Mouse (Mus musculus) right cerebral cortex, postnatal 14 days (tissue): ENCODE results near the gene Eif2b2.

Source experiments
- DNase-seq: peaks from one replicate; pipeline ENCODE4 v3.0.0; 2022

Eif2b2 gene

DNA sequence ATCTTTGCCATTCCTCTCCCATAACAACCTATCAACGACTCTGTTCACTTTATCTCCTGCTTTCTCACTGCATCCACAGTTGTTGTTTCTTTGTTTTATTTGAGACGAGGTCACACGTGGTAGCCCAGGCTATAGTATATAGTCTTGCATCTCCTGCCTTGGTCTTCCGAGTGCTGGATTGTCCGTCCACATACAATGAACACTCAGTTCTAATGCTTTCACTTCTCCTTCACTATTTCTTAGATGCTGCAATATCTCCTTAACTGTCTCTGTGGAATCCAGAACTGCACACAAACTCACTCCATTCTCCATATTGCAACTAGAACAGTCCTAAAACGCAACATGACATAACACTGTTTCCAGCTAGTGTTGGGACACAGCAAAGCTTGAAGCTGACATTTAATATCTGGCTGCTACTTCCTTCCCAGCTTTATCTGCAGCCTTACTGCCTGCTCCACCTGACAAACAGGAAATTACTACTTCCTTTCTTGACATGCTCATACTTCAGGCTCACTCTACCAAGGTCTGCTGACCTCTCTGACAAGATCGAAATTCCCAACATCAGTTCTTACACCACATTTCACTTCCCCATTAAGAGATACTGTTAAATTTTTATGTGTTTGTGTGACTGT, 37.8 kb downstream of the Eif2b2 start:
- DNase-seq, result no peak

DNA sequence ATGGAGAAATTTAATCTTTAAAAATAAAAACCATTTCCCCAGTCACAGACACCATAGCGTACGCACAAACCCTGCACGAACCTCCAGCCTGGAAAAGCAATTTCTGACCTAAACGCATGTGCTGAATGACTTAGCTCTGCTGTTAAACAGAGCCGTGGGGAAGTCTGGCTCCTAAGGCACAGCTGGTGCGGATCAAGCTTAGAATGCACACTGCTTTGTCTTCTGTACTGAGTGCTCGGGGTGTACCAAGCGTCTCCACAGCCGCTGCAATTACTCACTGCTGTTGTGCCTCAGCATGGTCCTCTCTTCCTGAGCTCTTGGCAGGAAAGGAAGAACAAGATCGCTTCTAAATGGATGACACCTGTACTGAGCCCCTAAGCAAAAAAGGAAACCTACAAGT, 43.2 kb downstream of the Eif2b2 start:
- DNase-seq, result no peak

- no peak for DNase-seq
Measured at GRCm38 (mm10) chr12:85263190-85263589, 43.9 kb downstream of the Eif2b2 start.

GRCm38 (mm10) chr12:85264531-85264930, 45.2 kb downstream of the Eif2b2 start:
- no peak for DNase-seq

GRCm38 (mm10) chr12:85264940-85265339, 45.7 kb downstream of the Eif2b2 start:
- no peak for DNase-seq

DNA sequence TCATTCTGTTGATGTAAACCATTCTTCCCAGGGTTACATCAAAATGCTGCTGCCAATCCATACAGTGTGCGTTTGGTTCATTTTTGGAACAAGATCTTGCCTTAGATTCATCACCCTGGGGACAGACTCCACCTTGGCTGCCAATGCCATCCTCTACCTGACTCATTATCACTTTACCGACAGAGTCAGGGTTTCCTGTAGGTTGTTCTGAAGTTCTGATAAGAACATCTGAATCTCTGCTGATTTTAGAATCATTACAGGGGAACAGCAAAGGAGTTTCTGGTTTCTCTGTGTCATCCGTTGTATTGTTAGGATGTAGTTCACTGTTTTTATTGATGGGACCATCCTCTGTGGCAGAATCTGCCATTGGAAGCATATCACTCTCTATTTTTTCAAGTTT, 47.0 kb downstream of the Eif2b2 start:
- no peak for DNase-seq

- no peak for DNase-seq
Measured at GRCm38 (mm10) chr12:85269821-85270220, 50.5 kb downstream of the Eif2b2 start.

DNA sequence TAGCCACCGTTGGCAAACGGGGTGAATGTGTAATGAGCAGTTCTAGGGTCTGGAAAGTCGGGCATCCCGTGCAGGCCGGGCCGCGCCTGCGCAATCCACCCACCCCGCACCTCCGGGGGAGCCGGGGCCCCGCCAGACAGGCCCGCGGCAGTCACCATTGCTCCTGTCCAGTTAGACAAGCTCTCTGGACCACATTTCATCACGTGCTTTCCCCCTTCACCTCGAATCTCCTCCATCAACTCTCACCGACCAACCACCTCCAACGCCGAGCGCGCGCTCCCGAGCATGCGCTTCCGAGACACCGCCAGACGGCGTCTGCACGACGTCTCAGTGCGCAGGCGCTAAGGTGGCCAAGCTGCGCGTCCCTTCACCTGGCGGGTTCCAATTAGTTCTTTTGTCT, 51.0 kb downstream of the Eif2b2 start, which contains the start of gene Mlh3:
Mlh3 (minus strand) TSS at position 281 of the 400 bp plus-strand sequence.
- DNase-seq, result peak; percentile 85

DNA sequence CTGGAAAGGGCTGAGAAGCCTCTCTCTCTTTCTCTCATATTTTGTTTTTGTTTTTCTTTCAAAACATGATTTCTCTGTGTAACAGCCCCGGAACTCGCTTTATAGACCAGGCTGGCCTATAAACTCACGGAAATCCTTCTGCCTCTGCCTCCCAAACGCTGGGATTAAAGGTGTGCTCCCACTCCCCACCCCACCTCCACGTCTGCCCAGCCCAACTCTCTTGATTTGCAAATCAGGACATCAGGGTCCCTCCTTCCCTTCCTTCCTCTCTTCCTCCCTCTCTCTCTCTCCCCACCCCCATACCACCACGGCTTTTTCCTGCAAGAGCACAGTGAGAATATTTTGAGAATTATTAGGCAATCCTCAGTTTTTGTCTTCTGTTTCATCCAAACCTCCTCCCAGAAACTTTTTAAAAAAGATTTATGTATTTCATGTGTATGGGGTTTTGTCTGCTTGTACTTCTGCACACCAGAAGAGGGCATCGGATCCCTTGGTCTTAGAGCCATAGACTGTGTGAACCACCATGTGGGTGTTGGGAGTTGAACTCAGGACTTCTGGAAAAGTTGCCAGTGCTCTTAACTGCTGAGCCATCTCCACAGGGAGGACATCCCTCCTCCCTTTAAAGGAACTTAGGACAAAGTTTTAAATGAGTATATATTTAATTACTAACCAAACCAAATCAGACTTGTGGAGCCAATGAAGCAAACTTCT, 52.0 kb downstream of the Eif2b2 start:
- no peak for DNase-seq

DNA sequence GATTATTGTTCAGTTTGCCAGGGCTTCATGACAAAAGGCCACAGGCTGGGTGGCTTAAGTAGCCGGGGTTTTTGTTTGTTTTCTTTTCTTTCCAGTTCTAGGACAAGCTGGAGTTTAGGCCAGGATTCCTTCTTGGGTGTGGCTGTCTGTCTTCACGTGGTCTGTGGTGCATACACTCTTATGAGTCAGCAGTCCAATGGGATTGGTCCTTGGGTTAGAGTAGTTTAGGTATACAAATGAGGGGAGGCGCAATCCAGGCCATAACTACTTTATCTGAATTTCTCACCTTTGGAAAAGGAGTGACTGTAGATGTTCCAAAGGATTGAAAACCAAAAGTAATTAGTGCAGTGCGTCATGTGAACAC, 52.5 kb downstream of the Eif2b2 start:
- DNase-seq, result no peak

DNA sequence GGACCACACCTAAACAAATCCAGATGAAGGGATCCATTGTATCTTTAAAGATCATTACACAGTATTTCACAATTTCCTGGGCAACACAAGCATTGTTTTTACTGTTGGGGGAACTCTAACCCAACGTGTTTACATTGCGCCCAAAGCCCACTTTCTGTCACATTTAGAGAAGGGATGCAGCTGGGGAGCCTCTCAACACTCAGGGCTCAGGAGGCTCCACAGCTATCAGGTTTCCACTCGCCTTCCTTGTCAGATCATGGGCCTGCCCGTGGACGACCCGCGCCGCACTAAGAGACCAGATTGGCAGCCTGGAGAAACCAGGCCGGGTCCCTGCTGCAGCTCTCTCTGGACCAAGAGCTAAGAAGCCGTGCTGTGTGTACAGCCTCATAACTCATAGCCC, 54.2 kb downstream of the Eif2b2 start:
- DNase-seq, result no peak
